Mouse (Mus musculus): ENCODE data around the gene Tmem89.

GRCm38 (mm10) chr9:108936418-108937364 is 22.3 kb downstream of the Tmem89 start, which contains the start of gene Uqcrc1:
- peak; percentile 78 for TF ChIP-seq CTCF (IDR thresholded peaks at IDR 0.05; ENCODE audit: control insufficient read depth, insufficient read depth, insufficient read length)
- TF ChIP-seq MYOD1 (IDR thresholded peaks at IDR 0.05; ENCODE audit: control insufficient read depth, insufficient read length, low read depth): no peak
- no peak for TF ChIP-seq FOSL1 (IDR thresholded peaks at IDR 0.05; ENCODE audit: insufficient read depth, low read length, poor library complexity, severe bottlenecking)
- no peak for TF ChIP-seq USF1 (IDR thresholded peaks at IDR 0.05; ENCODE audit: low read depth)
- TF ChIP-seq MAX (IDR thresholded peaks at IDR 0.05): no peak
- TF ChIP-seq CEBPB (IDR thresholded peaks at IDR 0.05; ENCODE audit: low read depth): no peak

All from C2C12 (cell line).